Mouse (Mus musculus) forebrain, embryonic 10.5 days (tissue): ENCODE results near the gene Rnaset2b. TPM values are rescaled to one million over a fixed set of nuclear protein-coding genes. Genes with fewer than 3 reads are reported as not detected.
"Not testable (repeated sequence)": the region's sequence is repeated elsewhere in the genome, so short reads cannot be mapped to it uniquely, and the experiment has no call there.

ENCODE experiments used
- DNase-seq: peaks from one replicate; pipeline ENCODE4 v3.0.0-alpha.2; 2017; ENCODE audit warnings: low spot score; ENCODE audit errors: extremely low spot score
- H3K27ac ChIP-seq: fragments of 300-500 bp; sonication (generic); 2 replicates; pipeline ENCODE4 v1.5.1; 2016; ENCODE audit warnings: mild to moderate bottlenecking
- H3K27me3 ChIP-seq: fragments of 300-500 bp; sonication (generic); 2 replicates; pipeline ENCODE4 v1.6.1; 2016; ENCODE audit warnings: mild to moderate bottlenecking; ENCODE audit not compliant: poor library complexity, severe bottlenecking
- H3K36me3 ChIP-seq: fragments of 300-500 bp; sonication (generic); replicated peaks from 2 replicates; pipeline ENCODE4 v1.6.1; 2016; ENCODE audit warnings: mild to moderate bottlenecking, moderate library complexity
- H3K4me1 ChIP-seq: fragments of 300-500 bp; sonication (generic); 2 replicates; pipeline ENCODE4 v1.6.1; 2016
- H3K4me3 ChIP-seq: fragments of 300-500 bp; sonication (generic); 2 replicates; pipeline ENCODE4 v1.5.1; 2016; ENCODE audit warnings: mild to moderate bottlenecking, moderate library complexity
- H3K9me3 ChIP-seq: fragments of 300-500 bp; sonication (generic); 2 replicates; pipeline ENCODE4 v1.6.1; 2016; ENCODE audit warnings: mild to moderate bottlenecking, moderate library complexity
- WGBS: fragments of 180-500 bp; shearing (Covaris S2); methylation state at CpG from one replicate; pipeline ENCODE4 v1.1.7; 2016; 5-methylcytosine and 5-hydroxymethylcytosine counted together
- polyA plus RNA-seq: library from polyadenylated mRNA; unstranded; fragments of >200 nt; fragmentation: Nextera tagmentation; extraction: Ambion mirVana; gene quantifications from 2 replicates; pipeline ENCODE4 v1.2.1, GENCODE M21; 2016

Gene Rnaset2b
- polyA plus RNA-seq, 1 experiment from 2014 or later, result 114 TPM

GRCm38 (mm10) chr17:7001790-7002585, 31.6 kb downstream of the Rnaset2b start:
- H3K4me3 ChIP-seq, DNase-seq, H3K36me3 ChIP-seq, H3K27me3 ChIP-seq, H3K27ac ChIP-seq, H3K9me3 ChIP-seq, H3K4me1 ChIP-seq: not testable (repeated sequence)
- 87% methylated on average over 8 of the region's 12 CpGs for WGBS

GRCm38 (mm10) chr17:7003392-7003791, 33.0 kb downstream of the Rnaset2b start:
- DNase-seq, H3K36me3 ChIP-seq, H3K4me3 ChIP-seq, H3K27me3 ChIP-seq, H3K9me3 ChIP-seq, H3K4me1 ChIP-seq, H3K27ac ChIP-seq: not testable (repeated sequence)
- no CpG with 5 or more reads among the region's 3 CpGs for WGBS

- 31% methylated on average over 3 of the region's 4 CpGs for WGBS
- H3K9me3 ChIP-seq, DNase-seq, H3K27me3 ChIP-seq, H3K4me3 ChIP-seq, H3K27ac ChIP-seq, H3K4me1 ChIP-seq, H3K36me3 ChIP-seq: not testable (repeated sequence)
Measured at GRCm38 (mm10) chr17:7005646-7006045, 35.2 kb downstream of the Rnaset2b start.

- not testable (repeated sequence) for H3K27ac ChIP-seq, H3K4me1 ChIP-seq, DNase-seq, H3K27me3 ChIP-seq, H3K36me3 ChIP-seq, H3K9me3 ChIP-seq, H3K4me3 ChIP-seq
Measured at GRCm38 (mm10) chr17:7008885-7009284, 38.5 kb downstream of the Rnaset2b start.

- not testable (repeated sequence) for DNase-seq, H3K4me1 ChIP-seq, H3K9me3 ChIP-seq, H3K36me3 ChIP-seq, H3K27me3 ChIP-seq, H3K27ac ChIP-seq, H3K4me3 ChIP-seq
- WGBS, result no CpG with 5 or more reads among the region's 7 CpGs
Measured at GRCm38 (mm10) chr17:7009440-7009839, 39.0 kb downstream of the Rnaset2b start.

- not testable (repeated sequence) for H3K4me3 ChIP-seq, H3K27me3 ChIP-seq, DNase-seq, H3K36me3 ChIP-seq, H3K4me1 ChIP-seq, H3K27ac ChIP-seq, H3K9me3 ChIP-seq
- 77% methylated on average over 5 of the region's 9 CpGs for WGBS
Measured at GRCm38 (mm10) chr17:7009901-7010300, 39.5 kb downstream of the Rnaset2b start.

- DNase-seq, H3K27ac ChIP-seq, H3K9me3 ChIP-seq, H3K4me1 ChIP-seq, H3K4me3 ChIP-seq, H3K27me3 ChIP-seq, H3K36me3 ChIP-seq: not testable (repeated sequence)
- no CpG with 5 or more reads among the region's 1 CpGs for WGBS
Measured at GRCm38 (mm10) chr17:7014190-7014589, 43.8 kb downstream of the Rnaset2b start.

- not testable (repeated sequence) for H3K4me3 ChIP-seq, H3K4me1 ChIP-seq, H3K27ac ChIP-seq, H3K9me3 ChIP-seq, DNase-seq, H3K36me3 ChIP-seq, H3K27me3 ChIP-seq
- WGBS, result 15% methylated on average over 8 of the region's 14 CpGs
Measured at GRCm38 (mm10) chr17:7025257-7025656, 54.8 kb downstream of the Rnaset2b start, which contains the start of gene Gm1604a. TSS of gene Gm1604a (plus strand) at chr17:7025568.

GRCm38 (mm10) chr17:7025764-7026346, 55.4 kb downstream of the Rnaset2b start:
- not testable (repeated sequence) for H3K27me3 ChIP-seq, H3K4me1 ChIP-seq, DNase-seq, H3K27ac ChIP-seq, H3K36me3 ChIP-seq, H3K4me3 ChIP-seq, H3K9me3 ChIP-seq
- WGBS, result 65% methylated on average over 3 of the region's 14 CpGs

GRCm38 (mm10) chr17:7030204-7030603, 59.8 kb downstream of the Rnaset2b start:
- H3K4me1 ChIP-seq, H3K27ac ChIP-seq, H3K36me3 ChIP-seq, H3K9me3 ChIP-seq, DNase-seq, H3K27me3 ChIP-seq, H3K4me3 ChIP-seq: not testable (repeated sequence)
- 81% methylated on average over 5 of the region's 7 CpGs for WGBS

- not testable (repeated sequence) for H3K36me3 ChIP-seq, H3K27ac ChIP-seq, H3K4me3 ChIP-seq, H3K27me3 ChIP-seq, H3K9me3 ChIP-seq, H3K4me1 ChIP-seq, DNase-seq
- 72% methylated on average over 3 of the region's 6 CpGs for WGBS
Measured at GRCm38 (mm10) chr17:7030622-7031174, 60.3 kb downstream of the Rnaset2b start.

GRCm38 (mm10) chr17:7033192-7034166, 63.0 kb downstream of the Rnaset2b start:
- 79% methylated on average over 3 of the region's 17 CpGs for WGBS
- not testable (repeated sequence) for H3K4me1 ChIP-seq, DNase-seq, H3K4me3 ChIP-seq, H3K36me3 ChIP-seq, H3K27me3 ChIP-seq, H3K9me3 ChIP-seq, H3K27ac ChIP-seq
